ENCODE assay signal across 23 mouse cellular contexts in genomic region chr5:107097314-107097713, GRCm38 (mm10).
DNase-seq lines count a peak whose midpoint lies in the region; ATAC-seq and TF ChIP-seq lines count a peak whose summit lies in the region.
"Had no signal": no experiment of that assay in that cellular context is flagged by ENCODE, and none has a peak within 500 bp of the region (broad histone marks: within the 10 kb centered on the region; RNA-seq: fewer than 3 reads in every experiment).

No protein-coding gene starts in this region.

- TF ChIP-seq CTCF in liver, postnatal 0 days (IDR thresholded peaks at IDR 0.05; ENCODE audit: low read depth): no peak
- no peak for TF ChIP-seq CTCF in MEL (IDR thresholded peaks at IDR 0.05 in 2 of 3, conservative IDR thresholded peaks at IDR 0.05 in 1 of 3; ENCODE audit: control insufficient read depth in 1 of 3, insufficient read depth in 1 of 3, low read depth in 2 of 3, low read length in 3 of 3, poor library complexity in 1 of 3, severe bottlenecking in 1 of 3)

- DNase-seq in liver, embryonic 13.5 days: no peak
- DNase-seq in liver, postnatal 0 days: no peak
- DNase-seq in MEL (ENCODE audit: low read depth, low spot score): no peak
- peak; percentile 23 for DNase-seq in c-Kit-positive CD71-positive TER-119-negative erythroid progenitor cells, embryonic 14.5 days (ENCODE audit: low read depth)
- DNase-seq in adrenal gland, postnatal 10 days: no peak
- DNase-seq in embryonic facial prominence, embryonic 10.5 days (ENCODE audit: low spot score): no peak
- DNase-seq: adrenal gland, adult 8-10 months; adrenal gland, postnatal 25 days; cerebellum, adult 11-12 months; cerebellum, adult 2 months; cerebellum, adult 9-10 months; cerebellum, postnatal 10 days; cerebellum, postnatal 25 days had no signal

- no peak overlapping the region for H3K4me2 ChIP-seq in liver, embryonic 13.5 days
- no peak overlapping the region for H3K4me2 ChIP-seq in liver, postnatal 0 days (ENCODE audit: low read depth, low read length)
- H3K4me2 ChIP-seq: embryonic facial prominence, embryonic 13.5 days; embryonic facial prominence, embryonic 15.5 days; forebrain, embryonic 12.5 days had no signal

- 54% methylated on average over 7 of the region's 7 CpGs for WGBS in liver, embryonic 13.5 days (ENCODE audit: insufficient replicate concordance)
- 68% methylated on average over 7 of the region's 7 CpGs for WGBS in liver, postnatal 0 days (ENCODE audit: insufficient replicate concordance)
- WGBS in embryonic facial prominence, embryonic 10.5 days: 80% methylated on average over 7 of the region's 7 CpGs

- no peak overlapping the region for H3K9ac ChIP-seq in liver, embryonic 13.5 days
- no peak overlapping the region for H3K9ac ChIP-seq in liver, postnatal 0 days (replicated peaks)
- H3K9ac ChIP-seq in MEL (ENCODE audit: control insufficient read depth, low read depth, low read length, poor library complexity, severe bottlenecking): no peak overlapping the region
- H3K9ac ChIP-seq: embryonic facial prominence, embryonic 13.5 days; embryonic facial prominence, embryonic 15.5 days; forebrain, embryonic 12.5 days had no signal

- no peaks in the 10 kb centered on the region for H3K27me3 ChIP-seq in liver, embryonic 13.5 days
- no peaks in the 10 kb centered on the region for H3K27me3 ChIP-seq in liver, postnatal 0 days (ENCODE audit: insufficient read depth, low read length)
- H3K27me3 ChIP-seq in MEL (ENCODE audit: control insufficient read depth in 1 of 2, insufficient read depth in 2 of 2, low read length in 2 of 2): no peaks in the 10 kb centered on the region
- H3K27me3 ChIP-seq in embryonic facial prominence, embryonic 10.5 days (replicated peaks; ENCODE audit: low read depth, poor library complexity, severe bottlenecking): no peaks in the 10 kb centered on the region
- H3K27me3 ChIP-seq: embryonic facial prominence, embryonic 13.5 days; embryonic facial prominence, embryonic 15.5 days; Patski had no signal

- TF ChIP-seq EP300 in liver, postnatal 0 days (IDR thresholded peaks at IDR 0.05; ENCODE audit: low read depth): no peak
- peak in 1 of 2 experiments; percentile 18; a peak in 1 of 4 replicates for TF ChIP-seq EP300 in MEL (IDR thresholded peaks at IDR 0.05; ENCODE audit: low read depth in 1 of 2, low read length in 2 of 2)

- H3K9me3 ChIP-seq in liver, embryonic 13.5 days (replicated peaks): no peaks in the 10 kb centered on the region
- H3K9me3 ChIP-seq in liver, postnatal 0 days (ENCODE audit: low read length): no peaks in the 10 kb centered on the region
- H3K9me3 ChIP-seq in MEL (replicated peaks; ENCODE audit: insufficient read depth, low read length): no peaks in the 10 kb centered on the region
- H3K9me3 ChIP-seq in embryonic facial prominence, embryonic 10.5 days: no peaks in the 10 kb centered on the region
- H3K9me3 ChIP-seq: embryonic facial prominence, embryonic 13.5 days; embryonic facial prominence, embryonic 15.5 days; forebrain, embryonic 10.5 days; forebrain, embryonic 12.5 days had no signal

- peaks cover 25% of the 10 kb centered on the region for H3K4me1 ChIP-seq in liver, embryonic 13.5 days (replicated peaks)
- 0 out of 2 replicates have a peak, but pooled peaks cover 4% of the 10 kb centered on the region for H3K4me1 ChIP-seq in liver, postnatal 0 days (ENCODE audit: insufficient read depth)
- H3K4me1 ChIP-seq in MEL (ENCODE audit: control insufficient read depth in 1 of 2, insufficient read depth in 2 of 2, low read length in 2 of 2): peaks cover 3 to 7% of the 10 kb centered on the region in 2 experiments
- H3K4me1 ChIP-seq in embryonic facial prominence, embryonic 10.5 days: peaks cover 38% of the 10 kb centered on the region

- 0 out of 2 replicates have a peak, but pooled peaks have one; percentile 58 for ATAC-seq in liver, embryonic 13.5 days (ENCODE audit: low read depth)
- ATAC-seq in liver, postnatal 0 days: no peak
- ATAC-seq in megakaryocyte-erythroid progenitor cell, adult 5-6 weeks (replicated peaks; ENCODE audit: low FRiP score, low TSS enrichment, poor library complexity, severe bottlenecking): peak; percentile 51; the same call in 1 of the 2 replicates
- ATAC-seq: activated CD4-positive, CD25-positive, alpha-beta regulatory T cell, adult 4 months; forebrain, embryonic 14.5 days; forebrain, embryonic 16.5 days; Patski had no signal

- no peaks in the 10 kb centered on the region for H3K36me3 ChIP-seq in liver, embryonic 13.5 days
- no peaks in the 10 kb centered on the region for H3K36me3 ChIP-seq in liver, postnatal 0 days (replicated peaks; ENCODE audit: insufficient read depth, low read length)
- 0 out of 4 replicates have a peak, but pooled peaks cover 0 to 2% of the 10 kb centered on the region in 2 experiments for H3K36me3 ChIP-seq in MEL (ENCODE audit: control insufficient read depth in 1 of 2, insufficient read depth in 2 of 2, low read length in 2 of 2)
- no peaks in the 10 kb centered on the region for H3K36me3 ChIP-seq in embryonic facial prominence, embryonic 10.5 days (replicated peaks)
- H3K36me3 ChIP-seq: embryonic facial prominence, embryonic 13.5 days; embryonic facial prominence, embryonic 15.5 days; forebrain, embryonic 10.5 days; forebrain, embryonic 12.5 days had no signal

- no peak for TF ChIP-seq RAD21 in MEL (IDR thresholded peaks at IDR 0.05; ENCODE audit: low read depth, low read length)

- H3K79me2 ChIP-seq in MEL (ENCODE audit: control insufficient read depth, insufficient read depth, low read length, poor library complexity): no peaks in the 10 kb centered on the region

- no peak overlapping the region for H3K4me3 ChIP-seq in liver, embryonic 13.5 days (replicated peaks)
- no peak overlapping the region for H3K4me3 ChIP-seq in liver, postnatal 0 days (ENCODE audit: low read depth, low read length)
- H3K4me3 ChIP-seq in MEL (ENCODE audit: control insufficient read depth in 1 of 2, insufficient read depth in 1 of 2, low read depth in 2 of 2, low read length in 2 of 2): no peak overlapping the region
- no peak overlapping the region for H3K4me3 ChIP-seq in embryonic facial prominence, embryonic 10.5 days
- H3K4me3 ChIP-seq: embryonic facial prominence, embryonic 13.5 days; embryonic facial prominence, embryonic 15.5 days; erythroblast, embryonic 14.5 days; forebrain, embryonic 10.5 days; forebrain, embryonic 12.5 days had no signal

- TF ChIP-seq POLR2A in MEL (IDR thresholded peaks at IDR 0.05; ENCODE audit: control insufficient read depth in 1 of 2, insufficient read depth in 1 of 2, low read depth in 1 of 2, low read length in 2 of 2, poor library complexity in 1 of 2): no peak

- H3K27ac ChIP-seq in liver, embryonic 13.5 days: no peak overlapping the region
- no peak overlapping the region for H3K27ac ChIP-seq in liver, postnatal 0 days (ENCODE audit: low read depth)
- no peak overlapping the region for H3K27ac ChIP-seq in MEL (ENCODE audit: control insufficient read depth, low read depth, low read length)
- no peak overlapping the region for H3K27ac ChIP-seq in embryonic facial prominence, embryonic 10.5 days (replicated peaks)
- H3K27ac ChIP-seq: embryonic facial prominence, embryonic 13.5 days; embryonic facial prominence, embryonic 15.5 days; forebrain, embryonic 10.5 days; forebrain, embryonic 12.5 days had no signal

TF ChIP-seq in MEL, 35 proteins besides CTCF, POLR2A, EP300 and RAD21:
- TF ChIP-seq SMC3 (IDR thresholded peaks at IDR 0.05; ENCODE audit: low read depth, low read length): no peak
- TF ChIP-seq BHLHE40 (IDR thresholded peaks at IDR 0.05; ENCODE audit: borderline replicate concordance, low read depth, low read length): peak; percentile 57; the same call in 1 of the 2 replicates
- TF ChIP-seq MYB (IDR thresholded peaks at IDR 0.05; ENCODE audit: low read depth, low read length): no peak
- 0 out of 2 replicates have a peak, but pooled peaks have one; percentile 18 for TF ChIP-seq ETS1 (IDR thresholded peaks at IDR 0.05; ENCODE audit: low read depth, low read length)
- TF ChIP-seq USF1 (IDR thresholded peaks at IDR 0.05; ENCODE audit: low read depth, low read length): peak; percentile 35; the same call in 1 of the 2 replicates
- no peak for TF ChIP-seq GATA1 (IDR thresholded peaks at IDR 0.05; ENCODE audit: low read depth, low read length)
